Mouse (Mus musculus): ENCODE results near the gene Oca2.

GRCm38 (mm10) chr7:56348528-56348927 is 109.0 kb downstream of the Oca2 start:
- no peak for TF ChIP-seq CTCF (IDR thresholded peaks at IDR 0.05; ENCODE audit: low read depth, low read length)
- no peak for TF ChIP-seq POLR2A (IDR thresholded peaks at IDR 0.05; ENCODE audit: extremely low read depth, insufficient read depth, low read length)
